In the genomic region with DNA sequence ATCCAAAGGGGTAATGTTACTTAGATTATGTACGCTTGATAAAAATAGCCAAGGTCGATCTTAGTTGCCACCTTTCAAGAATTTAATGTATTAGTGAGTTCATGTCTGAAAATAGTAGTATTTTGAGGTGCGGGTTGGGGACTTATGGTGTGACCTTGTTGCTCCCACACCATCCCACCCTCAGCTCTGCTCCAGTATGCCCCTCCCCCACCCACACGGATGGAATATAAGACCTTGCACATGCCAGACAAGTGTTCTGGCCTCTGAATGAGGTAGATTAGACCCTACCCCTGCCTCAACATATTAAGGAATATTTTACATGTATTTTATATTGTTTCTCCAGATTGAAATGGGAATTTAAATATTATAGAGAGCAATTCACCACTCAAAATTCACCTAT, we compare ENCODE assay signal across 8 mouse cellular contexts. TPM values are rescaled to one million over a fixed set of nuclear protein-coding genes. Genes with fewer than 3 reads are reported as not detected.
DNase-seq lines count a peak whose midpoint lies in the region; ATAC-seq and TF ChIP-seq lines count a peak whose summit lies in the region.

No protein-coding gene starts in this region.

- peak overlapping the region; percentile 15; the same call in 1 of the 2 replicates for H3K27ac ChIP-seq in heart, embryonic 15.5 days
- no peak overlapping the region for H3K27ac ChIP-seq in bone marrow macrophage, adult 2 months (ENCODE audit: insufficient read depth, low read depth, low read length)
- no peak overlapping the region for H3K27ac ChIP-seq in hindbrain, embryonic 10.5 days
- no peak overlapping the region for H3K27ac ChIP-seq in midbrain, embryonic 10.5 days (replicated peaks)

- ATAC-seq in heart, embryonic 15.5 days (replicated peaks; ENCODE audit: insufficient number of reproducible peaks, insufficient read depth, low FRiP score, low read depth) = no peak

- peaks cover 27% of the 10 kb centered on the region for H3K4me1 ChIP-seq in heart, embryonic 15.5 days (replicated peaks)
- H3K4me1 ChIP-seq in bone marrow macrophage, adult 2 months (ENCODE audit: control insufficient read depth, insufficient read depth, low read length) = peaks cover 23% of the 10 kb centered on the region
- peaks cover 23% of the 10 kb centered on the region for H3K4me1 ChIP-seq in hindbrain, embryonic 10.5 days (replicated peaks)
- H3K4me1 ChIP-seq in midbrain, embryonic 10.5 days = peaks cover 25% of the 10 kb centered on the region

- no peaks in the 10 kb centered on the region for H3K27me3 ChIP-seq in heart, embryonic 15.5 days
- H3K27me3 ChIP-seq in hindbrain, embryonic 10.5 days (ENCODE audit: insufficient read depth, poor library complexity, severe bottlenecking) = no peaks in the 10 kb centered on the region
- H3K27me3 ChIP-seq in midbrain, embryonic 10.5 days (ENCODE audit: low read depth, poor library complexity, severe bottlenecking) = no peaks in the 10 kb centered on the region

- H3K9me3 ChIP-seq in heart, embryonic 15.5 days (replicated peaks) = no peaks in the 10 kb centered on the region
- no peaks in the 10 kb centered on the region for H3K9me3 ChIP-seq in hindbrain, embryonic 10.5 days
- no peaks in the 10 kb centered on the region for H3K9me3 ChIP-seq in midbrain, embryonic 10.5 days (replicated peaks)

- WGBS in heart, embryonic 15.5 days = 23% methylated on average over 4 of the region's 4 CpGs
- 59% methylated on average over 4 of the region's 4 CpGs for WGBS in hindbrain, embryonic 10.5 days
- WGBS in midbrain, embryonic 10.5 days = 62% methylated on average over 4 of the region's 4 CpGs

- H3K4me2 ChIP-seq in heart, embryonic 15.5 days = peak overlapping the region; percentile 73

- H3K9ac ChIP-seq in heart, embryonic 15.5 days = peak overlapping the region; percentile 25; the same call in 1 of the 2 replicates

- TF ChIP-seq CTCF in bone marrow macrophage, adult 2 months (IDR thresholded peaks at IDR 0.05; ENCODE audit: low read depth, low read length) = no peak

- peak overlapping the region; percentile 78 for H3K4me3 ChIP-seq in heart, embryonic 15.5 days
- H3K4me3 ChIP-seq in bone marrow macrophage, adult 2 months (ENCODE audit: insufficient read depth, low read length) = peak overlapping the region; percentile 40
- H3K4me3 ChIP-seq in hindbrain, embryonic 10.5 days = peak overlapping the region; percentile 96
- peak overlapping the region; percentile 98 for H3K4me3 ChIP-seq in midbrain, embryonic 10.5 days

- no peaks in the 10 kb centered on the region for H3K36me3 ChIP-seq in heart, embryonic 15.5 days
- H3K36me3 ChIP-seq in hindbrain, embryonic 10.5 days = peaks cover 33% of the 10 kb centered on the region
- H3K36me3 ChIP-seq in midbrain, embryonic 10.5 days = peaks cover 34% of the 10 kb centered on the region

- TF ChIP-seq POLR2A in bone marrow macrophage, adult 2 months (IDR thresholded peaks at IDR 0.05; ENCODE audit: borderline replicate concordance, low read depth, low read length) = no peak

- DNase-seq in heart, adult 9 months (ENCODE audit: low spot score in 2 of 2) = no peak
- no peak for DNase-seq in hindbrain, embryonic 10.5 days (ENCODE audit: low spot score)
- no peak for DNase-seq in midbrain, embryonic 10.5 days (ENCODE audit: low spot score)
- no peak for DNase-seq in Muller cell, postnatal 12 days (ENCODE audit: inconsistent ontology term)
- DNase-seq in layer of hippocampus, postnatal 25 days (ENCODE audit: extremely low spot score in 1 of 2, low spot score in 1 of 2) = no peak
- no peak for DNase-seq in right cerebral cortex, postnatal 10 days (ENCODE audit: low spot score in 2 of 2)

RNA-seq across cellular contexts. Expression of a gene that starts 2.0 kb away (rescaled TPM):
- polyA plus RNA-seq in heart, embryonic 15.5 days (2015; fragmentation: Nextera tagmentation; extraction: Ambion mirVana) = 27.9 and 39.1 TPM in 2 replicates
- polyA plus RNA-seq in bone marrow macrophage, adult 2 months (2012; ENCODE audit: insufficient read depth, insufficient read length, missing spikeins) = 38.4 and 46.8 TPM in 2 replicates
- 53.6 and 58.3 TPM in 2 replicates for polyA plus RNA-seq in hindbrain, embryonic 10.5 days (2016; fragmentation: Nextera tagmentation; extraction: Ambion mirVana)
- polyA plus RNA-seq in midbrain, embryonic 10.5 days (2016; fragmentation: Nextera tagmentation; extraction: Ambion mirVana) = 47.3 and 54.2 TPM in 2 replicates
- total RNA-seq in layer of hippocampus, postnatal 25 days (2021) = 100 to 1,000 TPM; 129 to 131 TPM

Comparison
In these comparisons a context has a peak if more than half of its experiments do, and no peak if none do; other contexts are left out.
1. H3K4me3 ChIP-seq: peak in every context shown above with its lines; median percentile 98 in midbrain, embryonic 10.5 days; 96 in hindbrain, embryonic 10.5 days; 78 in heart, embryonic 15.5 days; 40 in bone marrow macrophage, adult 2 months.